Mouse (Mus musculus): ENCODE results near the gene Sema3e. TPM values are rescaled to one million over a fixed set of nuclear protein-coding genes. Genes with fewer than 3 reads are reported as not detected.

Sema3e gene
- polyA plus RNA-seq (2015; fragmentation: Nextera tagmentation; extraction: Ambion mirVana), result 0.67 and 1.6 TPM in 2 replicates

DNA sequence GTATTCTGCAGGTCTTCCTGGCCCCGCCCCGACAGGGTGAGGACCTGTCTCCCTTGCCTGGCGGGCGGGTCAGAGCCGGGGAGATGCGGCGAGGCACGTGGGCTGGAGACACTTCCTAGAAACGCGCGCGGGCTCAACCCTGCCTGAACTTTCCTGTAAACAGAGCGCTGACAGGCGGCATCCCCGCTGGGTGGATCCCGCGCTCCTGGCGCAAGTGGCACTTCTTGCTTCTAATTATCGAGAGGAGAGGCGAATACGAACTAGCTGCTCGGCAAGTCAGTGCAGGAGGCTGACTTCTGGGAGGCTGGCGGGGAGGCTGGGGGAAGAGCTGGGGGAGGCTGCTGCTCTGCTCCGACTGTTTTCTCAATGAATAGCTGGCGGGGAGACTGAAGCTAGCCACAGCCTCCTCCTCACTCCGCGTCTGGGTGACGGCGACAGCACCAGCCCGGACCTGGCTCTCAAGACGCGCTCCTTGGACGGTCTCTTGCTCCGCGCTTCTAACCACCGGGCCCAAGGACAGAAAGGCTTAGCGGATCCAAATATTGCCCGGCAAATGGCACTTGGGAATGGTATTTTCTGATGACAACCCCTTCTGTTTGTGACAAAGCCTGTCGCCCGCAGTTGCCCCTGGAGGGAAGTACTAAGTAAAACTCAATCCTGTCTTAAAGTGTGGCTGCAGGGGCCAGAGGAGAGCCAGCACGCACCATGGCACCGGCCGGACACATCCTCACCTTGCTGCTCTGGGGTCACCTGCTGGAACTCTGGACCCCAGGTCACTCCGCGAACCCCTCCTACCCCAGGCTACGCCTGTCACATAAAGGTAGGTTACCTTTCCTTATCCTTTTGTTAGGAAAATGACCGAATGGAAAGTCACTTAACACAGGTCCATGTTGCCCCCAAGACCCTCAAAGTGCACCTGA lies at the start of gene Sema3e:
Sema3e (plus strand) TSS at position 72 of the 920 bp plus-strand sequence.
- Histone ChIP-seq H3K4me1 (replicated peaks) (peaks cover 7% of the 10 kb centered on the region), H3K9ac (peak within 1 kb of the TSS; percentile 40; the same call in 1 of the 2 replicates), H3K4me3 (peak within 1 kb of the TSS; percentile 57), H3K27ac (no peak within 1 kb of the TSS), H3K9me3 (replicated peaks) (peaks cover 4% of the 10 kb centered on the region; the same call in 1 of the 2 replicates), H3K36me3 (no peaks in the 10 kb centered on the region), H3K4me2 (peak within 1 kb of the TSS; percentile 95), H3K27me3 (0 out of 2 replicates have a peak, but pooled peaks cover 3% of the 10 kb centered on the region)
- peak; percentile 70 for ATAC-seq (replicated peaks; ENCODE audit: insufficient number of reproducible peaks, insufficient read depth, low FRiP score, low read depth)
- WGBS, result 2% methylated on average over 47 of the region's 47 CpGs

DNA sequence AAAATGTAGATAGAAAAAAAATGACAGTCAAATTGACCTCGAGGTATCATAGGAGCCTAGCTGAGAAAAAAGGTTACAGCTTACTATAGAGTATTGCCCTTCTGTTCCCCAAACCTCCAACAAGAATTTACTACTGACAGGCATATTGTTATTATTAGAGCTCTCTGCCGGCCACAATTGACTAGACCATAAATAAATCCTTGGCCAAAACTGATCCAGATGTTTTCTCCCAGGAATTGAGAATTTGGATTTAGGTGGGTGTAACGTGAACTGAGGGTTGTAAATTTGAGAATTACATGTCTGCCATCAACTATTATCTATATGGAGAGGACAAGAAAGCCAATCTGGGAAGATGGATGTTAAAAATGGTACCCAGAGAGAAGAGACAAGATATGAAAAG lies 47.5 kb upstream of the Sema3e start:
- Histone ChIP-seq H3K36me3 (no peaks in the 10 kb centered on the region), H3K27me3 (no peaks in the 10 kb centered on the region), H3K4me2 (no peak overlapping the region), H3K9ac (no peak overlapping the region), H3K4me3 (no peak overlapping the region), H3K4me1 (replicated peaks) (peaks cover 3% of the 10 kb centered on the region), H3K9me3 (replicated peaks) (no peaks in the 10 kb centered on the region), H3K27ac (no peak overlapping the region)
- 74% methylated on average over 3 of the region's 3 CpGs for WGBS
- ATAC-seq (replicated peaks; ENCODE audit: insufficient number of reproducible peaks, insufficient read depth, low FRiP score, low read depth), result no peak

DNA sequence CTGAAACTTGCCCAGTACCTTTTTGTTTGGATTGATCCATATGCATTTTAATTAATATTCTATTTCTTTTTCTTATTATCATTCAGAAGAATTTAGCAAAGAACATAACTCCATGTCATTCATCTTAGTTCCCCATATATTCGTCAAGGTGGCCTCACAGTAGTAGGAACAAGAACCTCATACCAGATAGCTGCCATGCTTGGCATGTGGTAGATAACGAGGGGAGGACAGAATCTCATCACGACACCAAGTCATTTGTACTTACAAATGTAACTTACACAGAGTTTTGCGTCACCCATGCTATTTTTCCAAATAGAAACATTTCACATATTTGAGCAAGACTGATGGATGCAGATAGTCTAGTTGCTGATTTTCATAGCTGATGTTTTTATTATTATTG lies 45.9 kb upstream of the Sema3e start:
- H3K36me3 ChIP-seq, result no peaks in the 10 kb centered on the region
- no peak for ATAC-seq (replicated peaks; ENCODE audit: insufficient number of reproducible peaks, insufficient read depth, low FRiP score, low read depth)
- no peak overlapping the region for H3K9ac ChIP-seq
- no peak overlapping the region for H3K27ac ChIP-seq
- peaks cover 5% of the 10 kb centered on the region for H3K4me1 ChIP-seq (replicated peaks)
- no peak overlapping the region for H3K4me2 ChIP-seq
- no peak overlapping the region for H3K4me3 ChIP-seq
- 71% methylated on average over 4 of the region's 4 CpGs for WGBS
- no peaks in the 10 kb centered on the region for H3K27me3 ChIP-seq
- H3K9me3 ChIP-seq (replicated peaks), result no peaks in the 10 kb centered on the region

DNA sequence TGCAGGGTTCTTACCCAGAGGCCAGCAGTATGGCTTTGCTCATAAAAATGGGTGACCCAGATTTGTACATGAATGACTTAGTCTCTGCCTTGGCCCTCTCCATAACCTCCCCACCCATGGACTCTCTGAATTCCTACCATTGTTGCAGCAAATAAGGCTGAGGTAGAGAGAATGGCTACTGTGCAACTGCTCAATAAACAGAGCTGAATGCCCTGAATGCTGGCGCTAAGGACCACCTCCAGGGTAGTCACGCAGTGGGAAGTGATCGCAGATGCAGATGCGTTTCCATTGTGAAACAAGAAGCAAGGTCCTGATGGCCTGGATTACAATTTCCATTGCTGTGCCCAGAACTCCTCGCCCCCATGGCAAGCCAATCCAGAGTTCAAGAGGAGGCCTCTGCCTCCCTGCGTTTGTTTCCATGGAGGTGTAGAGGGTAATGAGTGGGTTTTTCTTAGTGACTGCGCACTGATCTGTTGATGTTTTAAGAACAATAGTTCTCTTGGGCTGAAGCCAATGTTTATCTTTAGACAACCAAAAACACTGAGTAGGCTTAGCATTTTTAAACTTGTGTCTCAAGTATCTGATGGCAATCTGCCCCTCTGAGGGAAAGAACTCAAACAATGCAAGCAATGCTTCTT lies 42.5 kb upstream of the Sema3e start:
- H3K27me3 ChIP-seq, result no peaks in the 10 kb centered on the region
- H3K9me3 ChIP-seq (replicated peaks), result no peaks in the 10 kb centered on the region
- no peak overlapping the region for H3K9ac ChIP-seq
- no peak for ATAC-seq (replicated peaks; ENCODE audit: insufficient number of reproducible peaks, insufficient read depth, low FRiP score, low read depth)
- no peak overlapping the region for H3K27ac ChIP-seq
- no peak overlapping the region for H3K4me2 ChIP-seq
- H3K4me1 ChIP-seq (replicated peaks), result peaks cover 5% of the 10 kb centered on the region
- 52% methylated on average over 7 of the region's 7 CpGs for WGBS
- no peak overlapping the region for H3K4me3 ChIP-seq
- no peaks in the 10 kb centered on the region for H3K36me3 ChIP-seq

DNA sequence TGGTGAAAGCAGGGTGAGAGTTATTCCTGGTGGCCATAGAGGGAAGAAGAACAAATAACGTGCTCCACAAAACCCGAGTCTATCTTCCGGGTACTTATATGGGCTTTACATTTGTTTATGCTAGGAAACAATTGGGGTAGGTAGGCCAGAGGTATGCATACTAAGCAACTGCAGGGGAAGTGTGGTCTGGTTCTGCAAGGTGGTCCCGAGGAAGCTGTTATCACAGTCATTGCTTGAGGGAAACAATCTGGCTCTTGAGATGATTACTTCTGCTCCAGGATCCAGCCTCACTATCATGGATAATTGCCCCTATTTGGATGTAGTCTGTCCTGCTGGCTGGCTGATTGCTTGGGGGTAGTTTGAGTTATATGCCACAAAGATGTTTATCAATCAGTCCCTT lies 41.5 kb upstream of the Sema3e start:
- Histone ChIP-seq H3K36me3 (no peaks in the 10 kb centered on the region), H3K27ac (no peak overlapping the region), H3K4me1 (replicated peaks) (peaks cover 5% of the 10 kb centered on the region), H3K9ac (no peak overlapping the region), H3K4me2 (no peak overlapping the region), H3K27me3 (no peaks in the 10 kb centered on the region), H3K4me3 (no peak overlapping the region), H3K9me3 (replicated peaks) (no peaks in the 10 kb centered on the region)
- 67% methylated on average over 4 of the region's 4 CpGs for WGBS
- ATAC-seq (replicated peaks; ENCODE audit: insufficient number of reproducible peaks, insufficient read depth, low FRiP score, low read depth), result no peak

DNA sequence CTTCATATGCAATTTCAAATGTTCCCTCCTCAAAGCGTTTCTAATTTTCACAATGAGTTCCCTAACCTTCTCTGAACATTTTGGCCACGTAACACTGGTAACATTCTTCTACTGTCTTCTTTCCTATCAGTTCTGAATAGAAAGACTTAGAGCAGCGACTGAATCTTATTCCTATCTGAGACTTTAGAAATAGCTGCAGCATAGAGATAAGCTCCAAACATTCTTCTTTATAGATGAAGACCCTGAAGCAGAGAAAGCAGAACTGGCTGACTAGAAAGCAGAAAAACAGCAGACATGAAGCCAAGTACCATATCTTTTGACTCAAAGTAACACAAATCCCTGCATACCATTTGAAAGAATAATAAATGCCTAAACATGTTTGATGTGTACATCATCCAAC lies 39.4 kb upstream of the Sema3e start:
- Histone ChIP-seq H3K27ac (no peak overlapping the region), H3K36me3 (no peaks in the 10 kb centered on the region), H3K9ac (no peak overlapping the region), H3K9me3 (replicated peaks) (no peaks in the 10 kb centered on the region), H3K4me2 (no peak overlapping the region), H3K4me1 (replicated peaks) (peaks cover 5% of the 10 kb centered on the region), H3K27me3 (no peaks in the 10 kb centered on the region), H3K4me3 (no peak overlapping the region)
- no peak for ATAC-seq (replicated peaks; ENCODE audit: insufficient number of reproducible peaks, insufficient read depth, low FRiP score, low read depth)
- 62% methylated on average over 3 of the region's 3 CpGs for WGBS

DNA sequence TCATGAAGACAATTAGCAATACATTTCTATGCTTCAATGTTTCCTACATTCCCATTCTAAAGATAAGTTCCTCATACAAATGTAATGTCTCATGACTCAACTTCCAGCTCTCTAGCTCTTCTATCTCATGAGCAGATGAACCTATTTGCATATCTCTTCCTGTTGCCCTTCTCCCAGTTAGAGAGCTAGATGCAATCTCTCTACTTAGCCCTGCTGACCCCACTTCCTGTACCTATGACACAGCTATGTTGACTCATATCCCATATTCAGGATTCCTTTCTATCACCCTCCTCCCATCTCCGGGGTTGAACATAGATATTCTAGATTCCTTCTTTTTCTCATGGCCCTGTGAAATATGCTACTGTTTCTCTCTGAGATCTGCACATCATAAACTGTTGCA lies 38.0 kb upstream of the Sema3e start:
- 33% methylated on average over 1 of the region's 1 CpGs for WGBS
- no peak overlapping the region for H3K4me3 ChIP-seq
- H3K9ac ChIP-seq, result no peak overlapping the region
- H3K27ac ChIP-seq, result no peak overlapping the region
- no peaks in the 10 kb centered on the region for H3K9me3 ChIP-seq (replicated peaks)
- no peaks in the 10 kb centered on the region for H3K36me3 ChIP-seq
- H3K27me3 ChIP-seq, result no peaks in the 10 kb centered on the region
- peaks cover 5% of the 10 kb centered on the region for H3K4me1 ChIP-seq (replicated peaks)
- ATAC-seq (replicated peaks; ENCODE audit: insufficient number of reproducible peaks, insufficient read depth, low FRiP score, low read depth), result no peak
- H3K4me2 ChIP-seq, result no peak overlapping the region

DNA sequence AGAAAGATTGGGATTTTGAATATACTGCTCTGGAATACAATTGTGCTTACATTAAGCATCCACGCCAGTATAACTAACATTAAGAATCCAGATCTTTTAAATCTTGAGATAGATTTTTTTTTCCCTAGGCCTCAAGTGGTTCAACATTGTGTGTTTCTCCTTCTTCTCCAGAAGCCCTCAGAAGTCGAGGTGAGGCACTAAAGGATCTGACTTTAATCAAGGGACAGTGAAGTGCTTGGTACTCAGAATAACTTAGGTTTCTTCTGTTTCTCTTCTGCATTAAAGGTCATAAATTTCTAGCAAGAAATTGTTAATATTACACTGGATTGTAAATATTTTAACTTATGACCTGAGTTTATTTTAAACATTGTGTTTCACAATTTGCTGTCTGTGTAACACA lies 37.1 kb upstream of the Sema3e start:
- WGBS, result 56% methylated on average over 2 of the region's 2 CpGs
- no peak overlapping the region for H3K27ac ChIP-seq
- H3K9ac ChIP-seq, result no peak overlapping the region
- no peak overlapping the region for H3K4me2 ChIP-seq
- H3K27me3 ChIP-seq, result no peaks in the 10 kb centered on the region
- no peaks in the 10 kb centered on the region for H3K4me1 ChIP-seq (replicated peaks)
- no peak for ATAC-seq (replicated peaks; ENCODE audit: insufficient number of reproducible peaks, insufficient read depth, low FRiP score, low read depth)
- no peaks in the 10 kb centered on the region for H3K9me3 ChIP-seq (replicated peaks)
- no peaks in the 10 kb centered on the region for H3K36me3 ChIP-seq
- H3K4me3 ChIP-seq, result no peak overlapping the region

DNA sequence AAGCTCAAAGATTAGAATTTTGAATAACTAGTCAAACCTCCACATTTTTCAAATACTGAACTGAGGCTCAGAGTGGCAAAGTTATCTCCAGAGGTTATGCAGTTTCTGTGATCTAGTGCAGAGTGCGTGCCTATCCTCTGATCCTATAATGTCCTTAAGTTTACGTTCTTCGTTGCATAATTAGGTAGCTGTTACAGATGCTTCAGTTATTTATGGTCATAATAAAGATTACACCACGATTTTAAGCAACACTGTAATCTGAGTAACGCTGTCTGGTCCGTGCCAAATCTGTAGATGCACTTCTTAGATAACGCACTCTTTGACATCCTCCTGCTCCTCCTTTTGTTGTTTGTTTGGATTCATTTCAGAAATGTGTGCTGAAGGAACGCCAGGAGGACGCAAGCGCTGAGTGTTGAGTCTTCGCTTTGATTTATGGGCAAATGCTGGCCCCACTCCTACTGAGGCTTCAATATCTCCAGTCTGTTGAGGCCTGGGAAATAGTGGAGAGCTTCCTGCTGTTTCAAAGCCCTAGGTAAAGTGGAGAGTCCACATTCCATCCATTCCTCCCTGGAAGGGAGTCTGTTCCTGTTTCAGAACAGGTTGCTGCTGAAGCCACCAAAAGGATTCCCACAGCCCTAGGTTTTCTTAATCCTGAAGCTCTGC lies 32.2 kb upstream of the Sema3e start:
- Histone ChIP-seq H3K4me3 (no peak overlapping the region), H3K4me1 (replicated peaks) (no peaks in the 10 kb centered on the region), H3K4me2 (no peak overlapping the region), H3K27ac (no peak overlapping the region), H3K36me3 (no peaks in the 10 kb centered on the region), H3K27me3 (no peaks in the 10 kb centered on the region), H3K9me3 (replicated peaks) (no peaks in the 10 kb centered on the region), H3K9ac (no peak overlapping the region)
- WGBS, result 34% methylated on average over 11 of the region's 11 CpGs
- ATAC-seq (replicated peaks; ENCODE audit: insufficient number of reproducible peaks, insufficient read depth, low FRiP score, low read depth), result no peak

DNA sequence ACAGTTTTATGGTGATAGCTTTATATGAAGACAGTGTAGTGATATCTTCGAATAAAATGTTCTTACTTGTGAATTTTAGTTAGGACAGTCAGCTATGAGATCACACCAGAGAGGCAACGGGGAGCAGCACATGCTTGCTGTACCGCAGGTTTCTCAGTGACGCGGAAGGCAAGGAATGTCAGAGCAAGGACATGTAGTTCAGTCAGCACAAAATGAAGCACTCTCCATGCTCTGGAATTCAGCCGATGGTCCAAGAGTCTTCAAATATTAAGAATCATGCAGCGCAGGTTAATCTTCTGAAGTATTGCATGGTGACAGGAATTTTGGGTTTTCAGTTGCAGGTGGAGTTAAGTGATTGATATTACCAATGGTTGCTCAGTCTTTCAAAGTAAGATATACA lies 3.3 kb downstream of the Sema3e start:
- no peak for ATAC-seq (replicated peaks; ENCODE audit: insufficient number of reproducible peaks, insufficient read depth, low FRiP score, low read depth)
- Histone ChIP-seq H3K9me3 (replicated peaks) (no peaks in the 10 kb centered on the region), H3K36me3 (no peaks in the 10 kb centered on the region), H3K4me2 (no peak overlapping the region), H3K4me3 (no peak overlapping the region), H3K4me1 (replicated peaks) (peaks cover 8% of the 10 kb centered on the region), H3K27ac (no peak overlapping the region), H3K9ac (no peak overlapping the region), H3K27me3 (0 out of 2 replicates have a peak, but pooled peaks cover 3% of the 10 kb centered on the region)
- WGBS, result 75% methylated on average over 7 of the region's 7 CpGs

DNA sequence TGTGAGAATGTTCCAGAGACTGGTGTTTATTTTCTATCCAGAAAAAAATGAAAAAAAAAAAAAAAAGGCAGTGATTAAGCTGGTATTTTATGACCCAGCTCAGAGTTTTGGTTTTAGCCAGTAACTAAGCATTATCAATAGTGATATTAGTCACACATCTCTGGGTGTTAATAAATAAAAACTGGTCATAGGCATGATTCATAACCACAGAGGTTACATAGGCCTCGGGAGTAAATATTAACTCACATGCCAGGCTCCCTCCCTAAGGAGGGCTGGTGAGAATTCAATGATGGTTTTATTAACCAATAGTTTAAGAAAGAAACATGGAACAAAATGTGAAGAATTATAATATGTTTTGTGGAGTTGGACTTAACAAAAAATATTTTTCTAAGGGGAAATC lies 5.7 kb downstream of the Sema3e start:
- Histone ChIP-seq H3K9me3 (replicated peaks) (no peaks in the 10 kb centered on the region), H3K27ac (no peak overlapping the region), H3K4me3 (no peak overlapping the region), H3K9ac (no peak overlapping the region), H3K27me3 (0 out of 2 replicates have a peak, but pooled peaks cover 1% of the 10 kb centered on the region), H3K4me1 (replicated peaks) (peaks cover 4% of the 10 kb centered on the region), H3K4me2 (no peak overlapping the region), H3K36me3 (no peaks in the 10 kb centered on the region)
- 79% methylated on average over 1 of the region's 1 CpGs for WGBS
- ATAC-seq (replicated peaks; ENCODE audit: insufficient number of reproducible peaks, insufficient read depth, low FRiP score, low read depth), result no peak

Data from heart, embryonic 15.5 days (tissue).